Mouse (Mus musculus) G1E-ER4 (cell line): ENCODE results near the gene Ints11. TPM values are rescaled to one million over a fixed set of nuclear protein-coding genes. Genes with fewer than 3 reads are reported as not detected.

Source experiments
- GATA1 ChIP-seq: IDR thresholded peaks from one replicate; pipeline ENCODE4 v1.8.0; 2012; ENCODE audit warnings: low read length, inconsistent platforms
- polyA plus RNA-seq: library from polyadenylated mRNA; stranded (reverse); fragments of >175 nt; gene quantifications from 2 replicates; pipeline ENCODE4 v1.2.3, GENCODE M21; 2012

Ints11 gene
- 22.3 and 26.6 TPM in 2 replicates for polyA plus RNA-seq

GRCm38 (mm10) chr4:155869317-155870033 is at the start of gene Ints11, which contains the start of gene Cptp:
Gene Ints11, plus strand, starts transcription at chr4:155869546.
Gene Cptp, minus strand, starts transcription at chr4:155869440.
- no peak for TF ChIP-seq GATA1

- TF ChIP-seq GATA1: no peak
These were observed 48.3 kb upstream of the Ints11 start for GRCm38 (mm10) chr4:155821025-155821424.

- no peak for TF ChIP-seq GATA1
These were observed 45.9 kb upstream of the Ints11 start for GRCm38 (mm10) chr4:155823443-155823842.

- no peak for TF ChIP-seq GATA1
These were observed 39.5 kb upstream of the Ints11 start for GRCm38 (mm10) chr4:155829866-155830265.

- no peak for TF ChIP-seq GATA1
These were observed 38.8 kb upstream of the Ints11 start for GRCm38 (mm10) chr4:155830596-155830995.

GRCm38 (mm10) chr4:155831205-155831766 is 38.1 kb upstream of the Ints11 start, which contains the start of gene Aurkaip1:
Gene Aurkaip1, plus strand, starts transcription at chr4:155831272.
- no peak for TF ChIP-seq GATA1

GRCm38 (mm10) chr4:155831831-155832230 is 37.5 kb upstream of the Ints11 start:
- no peak for TF ChIP-seq GATA1

- no peak for TF ChIP-seq GATA1
These were observed 37.0 kb upstream of the Ints11 start for GRCm38 (mm10) chr4:155832321-155832720.

- no peak for TF ChIP-seq GATA1
These were observed 36.1 kb upstream of the Ints11 start for GRCm38 (mm10) chr4:155833234-155833633.

- no peak for TF ChIP-seq GATA1
These were observed 35.5 kb upstream of the Ints11 start for GRCm38 (mm10) chr4:155833836-155834235.

GRCm38 (mm10) chr4:155837404-155838010 is 31.8 kb upstream of the Ints11 start:
- no peak for TF ChIP-seq GATA1

- no peak for TF ChIP-seq GATA1
These were observed 30.9 kb upstream of the Ints11 start for GRCm38 (mm10) chr4:155838187-155839153.

- TF ChIP-seq GATA1: no peak
These were observed 29.8 kb upstream of the Ints11 start, which contains the start of gene Mxra8 for GRCm38 (mm10) chr4:155839483-155839910. Gene Mxra8, plus strand, starts transcription at chr4:155839680.

GRCm38 (mm10) chr4:155840076-155841002 is 29.0 kb upstream of the Ints11 start:
- no peak for TF ChIP-seq GATA1
